Mouse (Mus musculus): ENCODE measurements at regions not wholly inside any gene's neighbourhood (a gene's known extent, or its start where the extent isn't known, plus 50 kb on each side); places are given as distances from the start of the nearest gene placed in this dataset.

DNA sequence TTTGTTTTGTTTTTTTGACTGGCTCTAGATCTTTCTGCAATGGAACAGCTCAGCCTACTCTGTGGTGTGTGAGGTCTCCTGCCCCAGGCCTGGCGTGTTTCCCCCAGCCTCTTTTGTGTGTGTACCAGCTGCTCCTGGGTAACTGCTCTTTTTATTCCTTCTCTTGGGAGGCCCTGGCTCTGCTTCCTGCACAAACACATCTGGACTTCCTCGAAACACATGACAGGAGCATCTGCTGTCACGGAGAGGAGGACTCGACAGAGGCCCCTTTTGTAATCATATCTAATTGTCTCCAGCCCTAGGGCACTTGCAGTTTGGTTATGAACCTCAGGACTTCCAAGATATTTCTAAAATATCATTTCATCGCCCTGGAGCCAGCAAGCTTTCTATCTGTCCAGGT, 79.5 kb upstream of the Sdk2 start:
- no peak for DNase-seq

DNA sequence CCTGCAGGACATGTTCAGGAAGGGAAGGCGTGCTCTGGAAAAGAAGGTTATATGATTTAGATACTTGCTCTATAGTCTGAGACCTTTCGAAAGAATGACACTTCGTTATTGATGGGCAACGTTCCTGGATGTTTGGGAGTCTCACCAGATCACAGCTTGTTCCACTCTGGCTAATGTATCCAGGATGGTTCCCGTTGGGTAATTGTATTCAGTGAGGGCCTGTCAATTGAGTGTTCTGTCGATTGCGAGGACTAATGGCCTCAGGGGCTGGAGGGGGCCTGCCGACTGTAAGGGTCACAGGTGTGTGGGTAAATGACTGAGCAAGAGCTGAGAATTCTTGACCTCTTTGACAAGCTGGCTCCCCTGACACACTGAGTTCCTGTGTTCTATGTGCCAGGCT, 62.4 kb upstream of the Sdk2 start:
- no peak for DNase-seq

DNA sequence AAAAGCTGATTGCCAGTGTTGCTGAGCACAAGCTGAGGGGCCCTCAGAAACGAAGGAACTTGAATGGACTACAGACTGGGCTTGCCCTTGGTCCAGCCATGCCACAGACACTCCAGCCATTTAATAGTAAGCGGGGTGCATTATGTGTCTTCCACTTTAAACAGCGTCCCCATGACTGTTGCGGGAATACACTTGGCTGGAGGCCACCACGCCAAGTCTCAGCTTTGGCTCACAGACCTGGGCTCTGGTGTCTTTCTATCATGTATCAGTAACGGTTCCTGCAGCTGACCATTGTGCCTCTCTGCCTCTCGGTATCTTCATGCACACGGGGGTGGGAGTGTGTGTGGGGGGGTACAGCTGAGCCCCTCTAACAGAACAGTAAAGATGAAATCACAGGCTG, 62.0 kb upstream of the Sdk2 start:
- DNase-seq: no peak

DNA sequence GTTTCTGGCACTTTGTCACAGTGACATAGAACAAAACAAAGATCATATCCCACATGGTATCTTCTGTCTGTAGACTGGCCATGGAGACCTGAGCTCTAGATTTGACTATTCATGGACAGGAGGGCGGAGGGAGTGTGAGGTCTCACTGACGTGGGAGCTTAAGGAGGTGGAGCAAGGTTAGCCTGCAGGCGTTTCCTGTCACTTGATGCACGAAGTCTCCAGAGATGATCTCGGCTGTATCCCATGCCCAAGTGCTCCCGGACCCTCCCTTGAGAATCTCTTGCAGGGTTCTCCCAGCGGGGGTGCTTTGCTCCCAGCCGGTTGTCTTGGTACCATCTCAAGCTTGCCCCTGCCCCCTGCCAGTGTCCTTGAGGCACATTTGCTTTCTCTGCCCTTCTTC, 60.6 kb upstream of the Sdk2 start:
- no peak for DNase-seq

DNA sequence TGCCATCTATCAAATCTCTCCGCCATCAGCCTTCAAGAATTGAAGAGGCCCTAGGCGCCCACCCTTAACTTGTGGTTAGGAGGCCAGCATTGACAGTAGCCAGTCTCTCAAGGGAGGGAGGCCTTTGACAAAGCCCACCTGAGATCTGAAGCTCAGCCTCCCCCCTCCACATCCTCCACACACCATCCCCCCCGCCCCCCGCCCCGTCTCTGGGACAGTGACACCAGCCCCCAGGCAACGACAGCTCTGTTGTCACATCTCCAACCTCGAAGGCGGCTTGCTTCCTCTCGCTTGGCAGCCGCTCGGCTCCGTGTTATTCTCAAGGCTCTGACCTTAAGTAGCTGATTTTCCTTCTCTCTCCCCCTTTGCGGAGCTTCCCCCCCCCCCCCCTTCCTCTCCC, 55.3 kb upstream of the Sdk2 start:
- no peak for DNase-seq

DNA sequence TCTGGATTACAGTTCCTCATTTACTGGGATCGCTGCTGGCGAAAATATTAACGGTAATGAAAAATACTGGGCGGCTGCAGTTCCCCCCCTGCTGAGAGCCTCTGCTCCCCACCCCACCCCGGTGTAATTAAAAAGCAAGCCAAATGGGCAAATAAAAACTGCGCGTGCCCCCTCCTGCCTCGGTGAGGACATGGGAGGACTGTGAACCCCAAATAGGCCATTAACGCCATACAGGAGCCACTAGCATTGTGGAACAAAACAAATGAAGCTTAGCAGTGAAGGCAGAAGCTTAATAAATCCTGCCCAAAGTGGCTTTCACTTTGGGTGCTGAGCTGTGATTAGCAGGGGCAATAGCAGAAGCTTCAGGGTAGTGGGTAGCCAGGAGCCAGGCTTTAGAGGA, 52.3 kb upstream of the Sdk2 start:
- no peak for DNase-seq
